Mouse (Mus musculus) stomach, embryonic 15.5 days (tissue): ENCODE results near the gene Ptges3. TPM values are rescaled to one million over a fixed set of nuclear protein-coding genes. Genes with fewer than 3 reads are reported as not detected.
"Not testable (repeated sequence)": the region's sequence is repeated elsewhere in the genome, so short reads cannot be mapped to it uniquely, and the experiment has no call there.

ENCODE experiments used
- ATAC-seq: fragments of 200-750 bp; cut with Nextera tagmentation; 2 replicates; pipeline ENCODE4 v1.8.0; 2017; ENCODE audit warnings: low read depth, moderate number of reproducible peaks, moderate TSS enrichment; ENCODE audit not compliant: insufficient read depth, low FRiP score
- H3K27ac ChIP-seq: fragments of 300-500 bp; sonication (generic); 2 replicates; pipeline ENCODE4 v1.5.1; 2015; ENCODE audit warnings: mild to moderate bottlenecking, inconsistent platforms
- H3K27me3 ChIP-seq: fragments of 300-500 bp; sonication (generic); replicated peaks from 2 replicates; pipeline ENCODE4 v1.6.1; 2015; ENCODE audit warnings: inconsistent platforms
- H3K36me3 ChIP-seq: fragments of 300-500 bp; sonication (generic); 2 replicates; pipeline ENCODE4 v1.6.1; 2015; ENCODE audit warnings: inconsistent platforms
- H3K4me1 ChIP-seq: fragments of 300-500 bp; sonication (generic); 2 replicates; pipeline ENCODE4 v1.6.1; 2015; ENCODE audit warnings: inconsistent platforms
- H3K4me2 ChIP-seq: fragments of 300-500 bp; sonication (generic); 2 replicates; pipeline ENCODE4 v1.6.1; 2015; ENCODE audit warnings: mild to moderate bottlenecking, inconsistent platforms
- H3K4me3 ChIP-seq: fragments of 300-500 bp; sonication (generic); replicated peaks from 2 replicates; pipeline ENCODE4 v1.5.1; 2015; ENCODE audit warnings: inconsistent platforms
- H3K9ac ChIP-seq: fragments of 300-500 bp; sonication (generic); 2 replicates; pipeline ENCODE4 v1.6.1; 2015; ENCODE audit warnings: inconsistent platforms
- H3K9me3 ChIP-seq: fragments of 300-500 bp; sonication (generic); 2 replicates; pipeline ENCODE4 v1.6.1; 2016; ENCODE audit warnings: inconsistent platforms
- WGBS: fragments of 180-500 bp; shearing (Covaris S2); methylation state at CpG from one replicate; pipeline ENCODE4 v1.1.7; 2015; 5-methylcytosine and 5-hydroxymethylcytosine counted together
- polyA plus RNA-seq: library from polyadenylated mRNA; unstranded; fragments of >200 nt; fragmentation: Nextera tagmentation; extraction: Ambion mirVana; gene quantifications from 2 replicates; pipeline ENCODE4 v1.2.1, GENCODE M21; 2015

The Ptges3 gene
- polyA plus RNA-seq, 1 experiment from 2014 or later: 529 TPM

DNA sequence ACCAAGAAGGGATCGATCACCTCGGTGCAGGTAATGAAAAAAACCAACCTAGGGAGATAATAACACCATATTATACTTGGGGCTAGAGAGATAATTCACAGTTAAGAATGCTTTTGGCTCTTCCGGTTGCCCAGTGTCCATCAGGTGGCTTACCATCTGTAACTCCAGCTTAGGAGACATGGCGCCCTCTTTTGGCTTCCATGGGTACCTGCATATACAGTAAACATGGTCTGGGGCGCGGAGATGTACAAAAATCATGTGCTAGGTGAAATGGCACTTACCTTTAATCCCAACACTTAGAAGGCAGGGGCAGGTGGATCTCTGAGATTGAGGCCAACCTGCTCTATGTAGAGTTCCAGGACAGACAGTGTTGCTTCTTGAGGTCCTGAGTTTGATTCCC is 27.6 kb downstream of the Ptges3 start:
- no peak overlapping the region for H3K4me2 ChIP-seq
- H3K27me3 ChIP-seq: no peaks in the 10 kb centered on the region
- peaks cover 11% of the 10 kb centered on the region for H3K4me1 ChIP-seq
- no peak overlapping the region for H3K9ac ChIP-seq
- no peak overlapping the region for H3K27ac ChIP-seq
- no peak overlapping the region for H3K4me3 ChIP-seq
- no peak for ATAC-seq
- H3K9me3 ChIP-seq: no peaks in the 10 kb centered on the region
- WGBS: 74% methylated on average over 6 of the region's 6 CpGs
- H3K36me3 ChIP-seq: peaks cover 44% of the 10 kb centered on the region

DNA sequence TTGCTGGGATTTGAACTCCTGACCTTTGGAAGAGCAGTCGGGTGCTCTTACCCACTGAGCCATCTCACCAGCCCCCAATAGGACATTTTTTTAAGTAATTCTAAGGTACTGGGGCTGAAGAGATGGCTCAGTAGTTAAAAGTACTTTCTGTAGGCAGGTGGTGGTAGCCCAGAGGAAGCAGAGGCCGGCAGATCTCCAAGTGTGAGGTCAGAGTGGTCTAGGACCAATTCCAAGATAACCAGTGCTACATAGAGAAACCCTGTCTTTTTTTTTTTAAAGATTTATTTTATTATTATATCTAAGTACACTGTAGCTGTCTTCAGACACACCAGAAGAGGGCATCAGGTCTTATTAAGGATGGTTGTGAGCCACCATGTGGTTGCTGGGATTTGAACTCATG is 28.5 kb downstream of the Ptges3 start:
- not testable (repeated sequence) for H3K4me2 ChIP-seq
- 69% methylated on average over 2 of the region's 2 CpGs for WGBS
- H3K4me1 ChIP-seq: peaks cover 17% of the 10 kb centered on the region

DNA sequence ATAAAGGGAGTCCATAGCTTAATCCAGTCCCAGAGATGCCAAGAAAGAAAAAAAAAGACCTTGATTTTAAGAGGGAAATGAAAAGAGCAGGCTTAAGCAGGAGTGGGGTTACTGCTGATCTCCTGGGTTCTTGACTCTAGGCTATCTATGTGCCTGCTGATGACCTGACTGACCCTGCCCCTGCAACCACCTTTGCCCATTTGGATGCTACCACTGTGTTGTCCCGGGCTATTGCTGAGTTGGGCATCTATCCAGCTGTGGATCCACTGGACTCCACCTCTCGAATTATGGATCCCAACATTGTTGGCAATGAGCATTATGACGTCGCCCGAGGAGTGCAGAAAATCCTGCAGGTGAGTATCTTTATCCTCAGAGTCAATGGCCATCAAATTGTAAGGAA is 29.4 kb downstream of the Ptges3 start:
- no peaks in the 10 kb centered on the region for H3K27me3 ChIP-seq

More for the DNA sequence above, 28.5 kb downstream of the Ptges3 start:
- not testable (repeated sequence) for H3K9ac ChIP-seq, H3K27me3 ChIP-seq, H3K4me3 ChIP-seq, ATAC-seq, H3K27ac ChIP-seq, H3K9me3 ChIP-seq
- H3K36me3 ChIP-seq: peaks cover 44% of the 10 kb centered on the region

DNA sequence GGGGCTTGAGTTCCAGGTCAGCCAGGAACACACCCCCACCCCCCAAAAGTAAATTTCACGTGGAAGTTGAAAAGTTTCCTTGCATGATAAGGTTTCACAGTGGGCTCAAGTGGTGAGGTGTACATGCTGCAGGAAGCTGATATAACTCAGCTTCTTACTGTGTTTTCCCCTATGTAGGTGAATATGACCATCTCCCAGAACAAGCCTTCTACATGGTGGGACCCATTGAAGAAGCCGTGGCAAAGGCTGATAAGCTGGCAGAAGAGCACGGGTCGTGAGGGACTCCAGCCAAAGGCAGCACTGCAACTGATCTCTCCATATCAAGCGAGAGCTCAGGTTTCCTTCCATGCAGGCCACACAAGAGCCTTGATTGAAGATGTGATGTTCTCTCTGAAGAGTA is 31.1 kb downstream of the Ptges3 start:
- no peak overlapping the region for H3K4me2 ChIP-seq
- no peaks in the 10 kb centered on the region for H3K27me3 ChIP-seq
- no peak overlapping the region for H3K27ac ChIP-seq
- H3K4me3 ChIP-seq: no peak overlapping the region
- WGBS: 62% methylated on average over 5 of the region's 5 CpGs
- H3K4me1 ChIP-seq: peaks cover 33% of the 10 kb centered on the region
- peaks cover 44% of the 10 kb centered on the region for H3K36me3 ChIP-seq
- H3K9me3 ChIP-seq: no peaks in the 10 kb centered on the region
- no peak for ATAC-seq
- no peak overlapping the region for H3K9ac ChIP-seq

More for the DNA sequence above, 29.4 kb downstream of the Ptges3 start:
- no peak for ATAC-seq
- H3K9me3 ChIP-seq: no peaks in the 10 kb centered on the region
- H3K27ac ChIP-seq: no peak overlapping the region
- WGBS: 92% methylated on average over 5 of the region's 5 CpGs
- no peak overlapping the region for H3K9ac ChIP-seq
- no peak overlapping the region for H3K4me2 ChIP-seq
- no peak overlapping the region for H3K4me3 ChIP-seq
- peaks cover 17% of the 10 kb centered on the region for H3K4me1 ChIP-seq
- peaks cover 44% of the 10 kb centered on the region for H3K36me3 ChIP-seq

DNA sequence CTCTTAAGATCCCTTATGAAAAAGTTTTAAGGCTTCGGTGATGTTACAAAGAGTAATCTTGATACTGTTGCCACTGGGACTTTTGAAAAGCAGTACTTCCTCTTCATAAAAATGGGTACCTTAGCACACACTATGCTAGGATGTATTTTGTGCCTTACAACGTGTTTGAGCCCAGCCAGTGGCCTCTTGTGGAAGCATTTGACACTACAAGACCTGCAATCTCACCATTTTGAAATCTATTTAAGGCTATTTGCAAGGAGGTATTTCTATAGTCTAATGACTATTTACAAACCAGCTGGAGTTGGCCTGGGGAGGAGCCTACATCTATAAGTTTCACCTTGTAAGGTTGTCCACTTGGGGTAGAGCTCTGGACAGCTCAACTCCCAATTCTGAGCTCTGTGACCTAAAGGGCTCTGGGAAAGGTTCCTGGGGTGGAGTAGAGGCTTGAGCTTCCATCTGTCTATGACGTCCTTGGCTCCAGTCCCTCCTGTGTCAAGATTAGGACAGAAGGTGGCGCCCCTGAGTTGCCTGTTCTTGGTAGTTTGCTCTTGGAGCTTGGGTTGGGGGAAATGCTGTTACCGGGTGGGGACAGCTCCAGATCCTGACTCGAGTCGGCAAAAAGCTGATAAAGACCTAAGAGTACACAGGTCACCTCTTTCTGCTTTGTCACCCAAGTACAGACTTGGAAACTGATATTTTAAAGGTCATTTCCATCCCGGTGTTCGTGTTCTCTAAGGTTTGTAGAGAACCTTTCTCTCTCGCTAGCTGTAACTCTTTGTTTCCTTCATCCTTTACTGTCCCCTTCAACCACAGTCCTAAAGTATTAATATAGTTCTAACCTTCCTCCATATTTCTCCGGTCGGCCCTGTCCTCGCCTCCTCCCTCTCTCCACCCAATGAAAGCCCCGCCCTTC is 32.2 kb downstream of the Ptges3 start:
- Histone ChIP-seq H3K27me3 (no peaks in the 10 kb centered on the region), H3K36me3 (peaks cover 33% of the 10 kb centered on the region), H3K4me2 (peak overlapping the region; percentile 86), H3K9me3 (no peaks in the 10 kb centered on the region), H3K9ac (peak overlapping the region; percentile 19; the same call in 1 of the 2 replicates), H3K4me1 (peaks cover 40% of the 10 kb centered on the region), H3K27ac (peak overlapping the region; percentile 95), H3K4me3 (peak overlapping the region; percentile 79)
- WGBS: 5% methylated on average over 14 of the region's 14 CpGs
- ATAC-seq: peak; percentile 78

DNA sequence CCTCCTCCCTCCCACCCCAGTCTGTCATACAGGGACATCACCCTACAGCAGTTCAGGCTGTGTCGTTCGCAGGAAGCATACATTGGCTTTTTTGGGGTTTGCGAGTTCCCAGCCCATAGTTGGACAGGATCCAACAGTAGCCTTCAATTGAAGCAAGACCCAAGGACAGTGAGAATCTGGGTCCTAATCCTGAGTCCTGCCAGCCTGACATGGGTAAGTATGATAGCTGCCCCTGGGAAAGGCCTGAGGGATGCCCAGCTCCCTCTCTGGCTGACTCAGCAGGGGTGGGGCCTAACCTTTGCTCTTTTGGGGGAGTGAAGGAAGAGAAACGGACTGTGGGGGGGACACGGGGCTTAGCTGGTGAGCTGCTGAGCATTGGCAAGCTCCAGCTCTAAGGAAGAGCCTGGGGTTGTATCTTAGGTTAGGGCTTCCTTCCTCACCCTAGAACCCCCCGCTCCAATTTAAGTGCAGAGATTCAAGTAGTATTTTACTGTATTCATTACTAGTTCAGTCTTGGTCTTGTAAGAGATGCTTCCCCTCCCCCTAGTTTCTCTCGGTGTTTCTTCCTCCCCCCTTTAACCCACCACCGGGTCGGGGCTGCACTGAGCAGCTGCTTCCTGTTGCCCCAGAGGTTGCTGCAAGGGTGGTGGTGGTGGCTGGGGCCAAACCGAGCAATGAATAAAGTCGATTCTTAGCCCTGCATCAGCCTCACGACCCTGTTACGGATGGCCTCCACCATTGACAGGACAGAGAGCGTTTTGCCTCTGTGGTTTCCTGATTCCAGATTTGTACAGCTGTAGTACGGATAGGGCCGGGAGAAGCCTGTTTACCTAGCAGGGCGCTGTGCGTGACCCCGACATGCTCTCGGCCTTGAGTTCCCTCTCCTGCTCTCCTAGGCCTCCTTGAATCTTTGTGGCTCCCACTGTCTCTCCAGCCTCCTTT is 33.1 kb downstream of the Ptges3 start, which contains the start of gene Baz2a:
TSS of gene Baz2a (plus strand) at position 14 of the 942 bp plus-strand sequence.
- Histone ChIP-seq H3K27ac (peak within 1 kb of the TSS; percentile 95), H3K36me3 (peaks cover 26% of the 10 kb centered on the region), H3K9me3 (no peaks in the 10 kb centered on the region), H3K4me3 (peak within 1 kb of the TSS; percentile 79), H3K4me2 (peak within 1 kb of the TSS; percentile 86), H3K27me3 (no peaks in the 10 kb centered on the region), H3K9ac (peak within 1 kb of the TSS; percentile 65), H3K4me1 (peaks cover 44% of the 10 kb centered on the region)
- ATAC-seq: peak; percentile 37
- 1% methylated on average over 20 of the region's 20 CpGs for WGBS

DNA sequence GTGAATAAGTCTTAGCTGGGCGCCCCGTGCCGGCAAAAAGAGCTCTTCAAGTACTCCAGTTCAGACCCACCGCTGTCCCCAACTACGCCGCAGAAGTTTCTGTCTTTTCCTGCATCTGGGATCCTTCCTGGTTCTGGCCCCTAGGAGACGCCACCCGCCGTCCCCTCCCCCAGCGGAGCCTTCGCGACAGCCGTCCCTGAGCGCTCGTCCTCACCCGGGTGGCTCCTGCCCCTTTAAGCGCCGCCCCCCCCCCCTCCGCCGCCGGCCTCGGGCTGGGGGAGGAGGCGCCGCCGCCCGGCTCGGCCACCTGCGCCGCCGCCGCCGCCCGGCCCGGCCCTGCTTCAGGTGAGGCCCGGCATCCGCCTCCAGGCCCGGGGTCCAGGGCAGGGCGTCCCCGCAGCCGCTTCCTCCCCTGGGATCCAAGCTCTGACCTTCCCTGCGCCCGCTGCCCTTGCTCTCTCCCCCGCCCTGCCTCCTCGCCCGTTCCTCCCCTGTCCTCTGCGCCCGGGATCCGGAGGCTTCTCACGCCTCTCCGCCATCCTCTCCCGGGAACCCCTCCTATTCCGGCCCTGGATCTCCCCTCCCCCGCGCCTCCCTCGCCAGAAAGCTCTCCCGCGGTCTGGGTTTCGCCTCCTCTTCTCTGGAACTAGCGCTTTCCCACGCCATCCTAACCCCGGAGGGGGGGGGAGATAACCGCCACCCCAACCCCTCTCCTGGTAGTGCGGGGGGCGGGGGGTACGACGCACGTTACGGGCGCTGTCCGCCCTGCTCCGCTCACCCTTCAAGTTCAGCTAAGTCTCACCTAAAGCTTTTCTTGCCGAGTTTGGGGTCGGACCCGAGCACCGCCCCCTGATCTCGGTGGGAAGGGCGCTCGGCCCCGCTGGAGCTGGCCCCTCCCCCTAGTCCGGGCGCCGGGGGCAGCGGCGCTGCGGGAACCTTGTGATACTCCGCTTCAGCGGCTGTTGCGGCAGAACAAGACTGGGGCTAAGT is 34.0 kb downstream of the Ptges3 start:
- H3K4me3 ChIP-seq: peak overlapping the region; percentile 79
- ATAC-seq: peak; percentile 46
- H3K27ac ChIP-seq: peak overlapping the region; percentile 95
- no peaks in the 10 kb centered on the region for H3K27me3 ChIP-seq
- peak overlapping the region; percentile 65 for H3K9ac ChIP-seq
- H3K4me2 ChIP-seq: peak overlapping the region; percentile 86
- peaks cover 23% of the 10 kb centered on the region for H3K36me3 ChIP-seq
- WGBS: under 1% methylated on average over 67 of the region's 88 CpGs
- peaks cover 44% of the 10 kb centered on the region for H3K4me1 ChIP-seq
- no peaks in the 10 kb centered on the region for H3K9me3 ChIP-seq

DNA sequence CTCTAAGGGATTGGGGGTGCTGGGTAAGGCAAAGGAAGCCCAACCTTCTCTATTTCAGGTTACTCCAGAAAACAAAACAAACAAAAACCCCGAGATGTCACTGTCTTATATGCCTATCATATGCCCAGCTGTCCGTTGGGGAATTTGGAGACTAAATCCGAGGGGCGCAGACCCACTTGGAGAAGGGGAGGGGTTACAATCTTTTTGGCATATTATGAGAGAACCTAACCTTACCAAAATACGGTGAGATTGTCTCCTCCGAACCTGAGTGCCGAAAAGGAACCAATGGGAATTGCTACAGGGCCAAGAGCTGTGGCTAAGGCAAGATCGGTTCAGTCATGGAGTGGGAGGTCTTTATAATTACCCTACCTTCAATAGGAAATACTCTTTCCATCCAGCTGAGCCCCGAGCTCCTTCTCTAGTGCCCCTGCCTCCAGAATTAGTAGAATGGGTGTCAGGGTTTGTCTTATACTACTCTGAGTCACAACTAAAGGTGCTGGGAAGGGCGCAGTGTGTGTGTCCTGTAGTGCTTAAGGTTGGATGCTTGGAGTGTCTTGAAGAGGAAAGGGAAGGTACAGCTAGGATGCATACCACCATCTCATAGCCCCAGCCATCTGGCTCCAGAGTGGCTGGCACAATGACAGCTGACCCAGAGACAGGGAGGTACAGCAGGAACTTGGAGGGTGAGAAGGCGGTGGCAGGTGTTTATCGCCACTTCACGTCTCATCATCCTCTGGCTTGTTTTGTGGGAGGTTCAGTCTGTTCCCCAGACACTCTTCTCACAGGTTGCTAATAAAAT is 34.9 kb downstream of the Ptges3 start:
- peaks cover 14% of the 10 kb centered on the region for H3K36me3 ChIP-seq
- WGBS: 32% methylated on average over 13 of the region's 13 CpGs
- ATAC-seq: no peak
- peak overlapping the region; percentile 79 for H3K4me3 ChIP-seq
- H3K4me2 ChIP-seq: peak overlapping the region; percentile 86
- H3K27ac ChIP-seq: peak overlapping the region; percentile 95
- H3K9ac ChIP-seq: 0 out of 2 replicates have a peak overlapping the region, but pooled peaks have one; percentile 65
- no peaks in the 10 kb centered on the region for H3K9me3 ChIP-seq
- peaks cover 50% of the 10 kb centered on the region for H3K4me1 ChIP-seq
- H3K27me3 ChIP-seq: no peaks in the 10 kb centered on the region

DNA sequence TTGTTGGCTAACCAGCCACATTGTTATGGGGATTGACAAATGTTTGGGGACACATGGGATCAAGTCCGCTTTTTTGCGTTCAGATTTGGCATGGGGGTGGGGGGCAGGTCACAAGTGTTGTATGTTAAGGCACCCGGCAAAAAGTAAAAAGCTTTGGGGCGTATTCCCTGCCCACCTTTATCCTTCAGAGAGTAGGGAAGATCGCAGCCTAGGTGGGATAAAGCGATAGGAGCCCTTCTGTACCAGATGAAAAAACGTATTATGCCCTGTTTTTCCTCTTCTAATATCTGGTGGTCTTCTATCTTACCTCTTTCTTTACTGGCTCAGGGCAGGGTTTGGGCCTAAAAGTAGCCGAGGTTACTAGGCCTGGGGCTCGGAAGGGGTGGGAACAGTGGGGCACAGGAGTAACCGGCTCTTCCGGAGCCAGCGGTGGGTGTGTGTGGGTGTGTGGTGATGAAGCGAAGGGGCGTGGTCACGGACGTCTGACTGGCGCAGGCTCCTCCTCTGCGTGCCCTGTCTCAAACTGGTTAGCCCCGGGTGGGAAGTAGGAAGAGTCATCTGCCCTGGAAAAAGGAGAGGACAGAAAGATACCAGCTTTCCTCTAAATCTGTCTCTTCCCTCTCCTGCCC is 35.7 kb downstream of the Ptges3 start:
- peak overlapping the region; percentile 95 for H3K27ac ChIP-seq
- H3K4me3 ChIP-seq: peak overlapping the region; percentile 79
- ATAC-seq: peak; percentile 83
- peak overlapping the region; percentile 86 for H3K4me2 ChIP-seq
- peaks cover 6% of the 10 kb centered on the region for H3K36me3 ChIP-seq
- 15% methylated on average over 19 of the region's 19 CpGs for WGBS
- no peak overlapping the region for H3K9ac ChIP-seq
- no peaks in the 10 kb centered on the region for H3K27me3 ChIP-seq
- H3K9me3 ChIP-seq: no peaks in the 10 kb centered on the region
- peaks cover 50% of the 10 kb centered on the region for H3K4me1 ChIP-seq
